Mouse (Mus musculus) thymus, adult 2 months (tissue): ENCODE data around the gene 1700014D04Rik.
"Not testable (repeated sequence)": the region's sequence is repeated elsewhere in the genome, so short reads cannot be mapped to it uniquely, and the experiment has no call there.

ENCODE experiments used
- CTCF ChIP-seq: fragments of 200-500 bp; IDR thresholded peaks from 2 replicates; pipeline ENCODE4 v1.5.1; 2012; ENCODE audit warnings: mild to moderate bottlenecking, control low read depth, low read length, moderate library complexity, borderline replicate concordance; ENCODE audit not compliant: control insufficient read depth, poor library complexity, insufficient read depth; ENCODE audit errors: extremely low read depth
- POLR2A ChIP-seq: fragments of 200-500 bp; IDR thresholded peaks from 2 replicates; pipeline ENCODE4 v1.6.1; 2012; ENCODE audit warnings: mild to moderate bottlenecking, low read length, control low read depth, moderate library complexity; ENCODE audit not compliant: control insufficient read depth, poor library complexity, insufficient read depth; ENCODE audit errors: extremely low read depth

- not testable (repeated sequence) for TF ChIP-seq CTCF, POLR2A
These were observed 12.2 kb downstream of the 1700014D04Rik start for GRCm38 (mm10) chr13:59734347-59734746.
